Mouse (Mus musculus) ES-E14 (cell line): Measurements from ENCODE around the gene Mapre1. TPM values are rescaled to one million over a fixed set of nuclear protein-coding genes. Genes with fewer than 3 reads are reported as not detected.

Experiments
- DNase-seq: peaks from one replicate; pipeline ENCODE4 v3.0.0-alpha.2; 2013; ENCODE audit warnings: low read depth, low spot score
- H3K27ac ChIP-seq: 2 replicates; pipeline ENCODE4 v1.5.1; 2012; ENCODE audit warnings: low read depth, mild to moderate bottlenecking, low read length, moderate library complexity, mixed read lengths; ENCODE audit not compliant: poor library complexity, insufficient read depth, severe bottlenecking
- H3K36me3 ChIP-seq: 2 replicates; pipeline ENCODE4 v1.6.1; 2012; ENCODE audit warnings: mild to moderate bottlenecking, low read length, moderate library complexity, mixed read lengths; ENCODE audit not compliant: control insufficient read depth, poor library complexity, insufficient read depth, severe bottlenecking
- H3K4me1 ChIP-seq, 2 experiments: fragments of 150-350 bp in 1 of 2; sonication (generic) in 1 of 2; 2 replicates each; pipeline ENCODE4 v1.6.1; 2012; ENCODE audit warnings: low read length in 2 of 2, mild to moderate bottlenecking in 1 of 2, mixed read lengths in 1 of 2; ENCODE audit not compliant: control insufficient read depth in 2 of 2, insufficient read depth in 2 of 2, poor library complexity in 1 of 2
- H3K4me3 ChIP-seq, 2 experiments: fragments of 150-350 bp in 1 of 2; sonication (generic) in 1 of 2; 2 replicates each; pipeline ENCODE4 v1.5.1; 2012; ENCODE audit warnings: low read length in 2 of 2, low read depth in 1 of 2, mild to moderate bottlenecking in 1 of 2, mixed read lengths in 1 of 2; ENCODE audit not compliant: insufficient read depth in 1 of 2, poor library complexity in 1 of 2, severe bottlenecking in 1 of 2
- H3K9ac ChIP-seq: 2 replicates; pipeline ENCODE4 v1.6.1; 2012; ENCODE audit warnings: low read depth, mild to moderate bottlenecking, low read length, mixed read lengths; ENCODE audit not compliant: poor library complexity, insufficient read depth, severe bottlenecking
- H3K9me3 ChIP-seq: fragments of 150-350 bp; sonication (generic); 2 replicates; pipeline ENCODE4 v1.6.1; 2012; ENCODE audit warnings: low read depth, mild to moderate bottlenecking, low read length; ENCODE audit not compliant: control insufficient read depth, insufficient read depth
- CHD2 ChIP-seq: IDR thresholded peaks from 2 replicates; pipeline ENCODE4 v1.6.1; 2014; ENCODE audit warnings: mild to moderate bottlenecking, low read depth, low read length, inconsistent platforms
- HCFC1 ChIP-seq: IDR thresholded peaks from 2 replicates; pipeline ENCODE4 v1.6.1; 2012; ENCODE audit warnings: low read length, inconsistent platforms, borderline replicate concordance; ENCODE audit not compliant: insufficient read depth
- MAFK ChIP-seq: IDR thresholded peaks from 2 replicates; pipeline ENCODE4 v1.6.1; 2014; ENCODE audit warnings: mild to moderate bottlenecking, low read depth, low read length, inconsistent platforms; ENCODE audit not compliant: insufficient read depth
- ZC3H11A ChIP-seq: IDR thresholded peaks from 2 replicates; pipeline ENCODE4 v1.6.1; 2012; ENCODE audit warnings: low read depth, mild to moderate bottlenecking, inconsistent platforms, low read length, borderline replicate concordance
- ZNF384 ChIP-seq: IDR thresholded peaks from 2 replicates; pipeline ENCODE4 v1.6.1; 2012; ENCODE audit warnings: low read depth, low read length, inconsistent platforms
- in situ Hi-C, 2 experiments: fragments of 600-800 bp; cut with MboI; formaldehyde crosslinking; loops; one replicate each; pipeline ENCODE4 v1.15.1; 2025; ENCODE audit warnings: low sequenced_read_pairs in 2 of 2, inconsistent platforms in 1 of 2; ENCODE audit not compliant: unreplicated experiment in 2 of 2
- total RNA-seq: library from RNA; depleted of rRNA; stranded (reverse); fragments of 300-350 nt; gene quantifications from 2 replicates; pipeline ENCODE4 v1.2.3, GENCODE M21; 2012

Mapre1 gene
- total RNA-seq, 1 experiment = 67.4 TPM

- Histone ChIP-seq H3K9me3 (no peaks in the 10 kb centered on the region), H3K4me1 (no peaks in the 10 kb centered on the region), H3K36me3 (no peaks in the 10 kb centered on the region), H3K9ac (no peak overlapping the region), H3K27ac (no peak overlapping the region), H3K4me3 (no peak overlapping the region)
- in situ Hi-C loops = no loop called here
- TF ChIP-seq HCFC1 (no peak), MAFK (no peak), CHD2 (no peak), ZNF384 (no peak), ZC3H11A (no peak)
- no peak for DNase-seq
These were observed 18.0 kb upstream of the Mapre1 start for GRCm38 (mm10) chr2:153723098-153723497.

DNA sequence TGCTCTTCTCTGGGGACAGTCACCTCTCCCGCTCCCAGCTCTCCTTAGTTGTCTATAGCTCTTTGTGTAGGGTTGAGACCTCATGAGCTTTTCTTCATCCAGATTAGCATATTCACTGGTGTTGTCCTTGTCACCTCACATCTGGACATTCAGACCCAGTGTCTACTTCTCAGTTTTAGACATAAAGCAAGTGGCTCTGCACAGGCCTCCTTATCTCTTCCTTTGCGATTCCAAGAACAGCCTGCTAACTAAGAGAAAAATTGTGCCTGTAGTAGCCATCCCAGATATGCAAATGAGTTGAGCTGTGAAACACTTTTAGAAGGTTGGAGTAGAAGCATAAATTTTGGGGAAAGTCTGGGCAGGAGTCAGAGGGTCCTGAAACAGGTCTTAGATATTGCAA lies 16.6 kb upstream of the Mapre1 start:
- H3K9ac ChIP-seq = no peak overlapping the region
- no peak overlapping the region for H3K27ac ChIP-seq
- TF ChIP-seq ZC3H11A (no peak), ZNF384 (no peak), HCFC1 (no peak), CHD2 (no peak), MAFK (no peak)
- in situ Hi-C loops = no loop called here
- H3K9me3 ChIP-seq = no peaks in the 10 kb centered on the region
- no peaks in the 10 kb centered on the region for H3K4me1 ChIP-seq
- no peak overlapping the region for H3K4me3 ChIP-seq
- H3K36me3 ChIP-seq = no peaks in the 10 kb centered on the region
- no peak for DNase-seq

- in situ Hi-C loops = no loop called here
These were observed 16.2 kb upstream of the Mapre1 start for GRCm38 (mm10) chr2:153724871-153725270.

DNA sequence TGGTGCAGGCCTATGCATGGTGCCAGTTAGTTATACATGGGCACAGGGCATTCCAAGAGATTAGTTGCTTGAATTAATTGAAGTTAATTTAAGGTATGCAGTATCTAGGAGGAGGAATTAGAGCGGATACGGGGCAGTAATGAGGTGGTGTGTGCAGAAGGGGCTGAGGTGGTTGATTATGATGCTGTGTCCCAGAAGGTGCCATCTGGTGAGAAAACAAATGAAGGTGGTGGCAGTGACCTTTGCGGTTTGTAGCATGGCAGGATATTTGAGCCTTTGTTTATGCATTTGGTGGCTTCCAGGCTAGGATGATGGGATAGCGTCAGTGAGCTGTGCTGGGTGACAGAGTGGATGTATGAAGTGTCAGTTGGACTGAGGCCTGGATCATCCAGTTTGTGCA lies 15.8 kb upstream of the Mapre1 start:
- TF ChIP-seq MAFK = no peak
- TF ChIP-seq ZC3H11A = no peak
- H3K4me3 ChIP-seq = no peak overlapping the region

More at GRCm38 (mm10) chr2:153724871-153725270, 16.2 kb upstream of the Mapre1 start:
- Histone ChIP-seq H3K4me1 (no peaks in the 10 kb centered on the region), H3K9me3 (no peaks in the 10 kb centered on the region), H3K4me3 (no peak overlapping the region), H3K36me3 (no peaks in the 10 kb centered on the region), H3K9ac (no peak overlapping the region), H3K27ac (no peak overlapping the region)
- DNase-seq = no peak
- TF ChIP-seq CHD2 (no peak), ZC3H11A (no peak), MAFK (no peak), ZNF384 (no peak), HCFC1 (no peak)

GRCm38 (mm10) chr2:153734033-153734432 lies 7.0 kb upstream of the Mapre1 start:
- no peak overlapping the region for H3K9ac ChIP-seq
- H3K9me3 ChIP-seq = no peaks in the 10 kb centered on the region
- TF ChIP-seq HCFC1 = no peak
- TF ChIP-seq CHD2 = no peak
- TF ChIP-seq MAFK = no peak
- TF ChIP-seq ZC3H11A = no peak
- no peak for TF ChIP-seq ZNF384
- no peaks in the 10 kb centered on the region for H3K4me1 ChIP-seq
- no peaks in the 10 kb centered on the region for H3K36me3 ChIP-seq
- H3K4me3 ChIP-seq = no peak overlapping the region
- in situ Hi-C loops = no loop called here
- no peak for DNase-seq
- no peak overlapping the region for H3K27ac ChIP-seq

More for the DNA sequence above, 15.8 kb upstream of the Mapre1 start:
- H3K27ac ChIP-seq = no peak overlapping the region
- in situ Hi-C loops = no loop called here
- H3K9me3 ChIP-seq = no peaks in the 10 kb centered on the region
- no peaks in the 10 kb centered on the region for H3K4me1 ChIP-seq
- H3K9ac ChIP-seq = no peak overlapping the region
- DNase-seq = no peak
- H3K36me3 ChIP-seq = no peaks in the 10 kb centered on the region
